Mouse (Mus musculus): ENCODE measurements around the gene Ica1l. TPM values are rescaled to one million over a fixed set of nuclear protein-coding genes. Genes with fewer than 3 reads are reported as not detected.

Ica1l gene
- polyA plus RNA-seq, 1 experiment: not detected

- Histone ChIP-seq H3K4me1 (ENCODE audit: control insufficient read depth, insufficient read depth, low read length) (no peaks in the 10 kb centered on the region), H3K4me3 (replicated peaks; ENCODE audit: control insufficient read depth, low read depth, low read length) (peak overlapping the region; percentile 39), H3K27ac (ENCODE audit: control insufficient read depth, insufficient read depth, low read depth, low read length, poor library complexity) (no peak overlapping the region)
- WGBS: 6% methylated on average over 19 of the region's 19 CpGs
- TF ChIP-seq POLR2A (IDR thresholded peaks at IDR 0.05; ENCODE audit: borderline replicate concordance, control insufficient read depth, low read depth, low read length): no peak
- no peak for TF ChIP-seq CTCF (IDR thresholded peaks at IDR 0.05; ENCODE audit: control insufficient read depth, insufficient read depth, low read length)
Observed at GRCm38 (mm10) chr1:60042398-60042795, 587 bp downstream of the Ica1l start.

- Histone ChIP-seq H3K27ac (ENCODE audit: control insufficient read depth, insufficient read depth, low read depth, low read length, poor library complexity) (no peak overlapping the region), H3K4me3 (replicated peaks; ENCODE audit: control insufficient read depth, low read depth, low read length) (no peak overlapping the region), H3K4me1 (ENCODE audit: control insufficient read depth, insufficient read depth, low read length) (no peaks in the 10 kb centered on the region)
- no peak for TF ChIP-seq CTCF (IDR thresholded peaks at IDR 0.05; ENCODE audit: control insufficient read depth, insufficient read depth, low read length)
- no peak for TF ChIP-seq POLR2A (IDR thresholded peaks at IDR 0.05; ENCODE audit: borderline replicate concordance, control insufficient read depth, low read depth, low read length)
- 81% methylated on average over 2 of the region's 2 CpGs for WGBS
Observed at GRCm38 (mm10) chr1:60035044-60035443, 7.9 kb downstream of the Ica1l start.

- no peak for TF ChIP-seq CTCF (IDR thresholded peaks at IDR 0.05; ENCODE audit: control insufficient read depth, insufficient read depth, low read length)
- TF ChIP-seq POLR2A (IDR thresholded peaks at IDR 0.05; ENCODE audit: borderline replicate concordance, control insufficient read depth, low read depth, low read length): no peak
- WGBS: 48% methylated on average over 1 of the region's 1 CpGs
- Histone ChIP-seq H3K4me1 (ENCODE audit: control insufficient read depth, insufficient read depth, low read length) (peaks cover 2% of the 10 kb centered on the region), H3K4me3 (replicated peaks; ENCODE audit: control insufficient read depth, low read depth, low read length) (no peak overlapping the region), H3K27ac (ENCODE audit: control insufficient read depth, insufficient read depth, low read depth, low read length, poor library complexity) (peak overlapping the region; percentile 33; the same call in 1 of the 2 replicates)
Observed at GRCm38 (mm10) chr1:60017031-60017469, 25.9 kb downstream of the Ica1l start.

- peak overlapping the region; percentile 2 for H3K4me3 ChIP-seq (replicated peaks; ENCODE audit: control insufficient read depth, low read depth, low read length)
- peaks cover 2% of the 10 kb centered on the region for H3K4me1 ChIP-seq (ENCODE audit: control insufficient read depth, insufficient read depth, low read length)
- 3% methylated on average over 5 of the region's 5 CpGs for WGBS
- TF ChIP-seq CTCF (IDR thresholded peaks at IDR 0.05; ENCODE audit: control insufficient read depth, insufficient read depth, low read length) (no peak), POLR2A (IDR thresholded peaks at IDR 0.05; ENCODE audit: borderline replicate concordance, control insufficient read depth, low read depth, low read length) (no peak)
- no peak overlapping the region; the same call in 1 of the 2 replicates for H3K27ac ChIP-seq (ENCODE audit: control insufficient read depth, insufficient read depth, low read depth, low read length, poor library complexity)
Observed at GRCm38 (mm10) chr1:60016136-60016611, 26.8 kb downstream of the Ica1l start.

- Histone ChIP-seq H3K4me3 (replicated peaks; ENCODE audit: control insufficient read depth, low read depth, low read length) (no peak overlapping the region), H3K4me1 (ENCODE audit: control insufficient read depth, insufficient read depth, low read length) (peaks cover 2% of the 10 kb centered on the region), H3K27ac (ENCODE audit: control insufficient read depth, insufficient read depth, low read depth, low read length, poor library complexity) (peak overlapping the region; percentile 51; the same call in 1 of the 2 replicates)
- TF ChIP-seq CTCF (IDR thresholded peaks at IDR 0.05; ENCODE audit: control insufficient read depth, insufficient read depth, low read length) (no peak), POLR2A (IDR thresholded peaks at IDR 0.05; ENCODE audit: borderline replicate concordance, control insufficient read depth, low read depth, low read length) (no peak)
- WGBS: 81% methylated on average over 6 of the region's 6 CpGs
Observed at GRCm38 (mm10) chr1:60015511-60015910, 27.5 kb downstream of the Ica1l start.

- Histone ChIP-seq H3K4me3 (replicated peaks; ENCODE audit: control insufficient read depth, low read depth, low read length) (no peak overlapping the region), H3K4me1 (ENCODE audit: control insufficient read depth, insufficient read depth, low read length) (peaks cover 2% of the 10 kb centered on the region), H3K27ac (ENCODE audit: control insufficient read depth, insufficient read depth, low read depth, low read length, poor library complexity) (no peak overlapping the region)
- WGBS: 88% methylated on average over 10 of the region's 10 CpGs
- TF ChIP-seq CTCF (IDR thresholded peaks at IDR 0.05; ENCODE audit: control insufficient read depth, insufficient read depth, low read length) (no peak), POLR2A (IDR thresholded peaks at IDR 0.05; ENCODE audit: borderline replicate concordance, control insufficient read depth, low read depth, low read length) (no peak)
Observed at GRCm38 (mm10) chr1:60013779-60014178, 29.2 kb downstream of the Ica1l start.

- WGBS: 74% methylated on average over 2 of the region's 2 CpGs
- no peak overlapping the region for H3K4me3 ChIP-seq (replicated peaks; ENCODE audit: control insufficient read depth, low read depth, low read length)
- TF ChIP-seq CTCF (IDR thresholded peaks at IDR 0.05; ENCODE audit: control insufficient read depth, insufficient read depth, low read length): no peak
- H3K4me1 ChIP-seq (ENCODE audit: control insufficient read depth, insufficient read depth, low read length): no peaks in the 10 kb centered on the region
- H3K27ac ChIP-seq (ENCODE audit: control insufficient read depth, insufficient read depth, low read depth, low read length, poor library complexity): no peak overlapping the region
Observed at GRCm38 (mm10) chr1:60008743-60009142, 34.2 kb downstream of the Ica1l start.

- no peak overlapping the region for H3K4me3 ChIP-seq (replicated peaks; ENCODE audit: control insufficient read depth, low read depth, low read length)
- no peaks in the 10 kb centered on the region for H3K4me1 ChIP-seq (ENCODE audit: control insufficient read depth, insufficient read depth, low read length)
- H3K27ac ChIP-seq (ENCODE audit: control insufficient read depth, insufficient read depth, low read depth, low read length, poor library complexity): no peak overlapping the region
- TF ChIP-seq CTCF (IDR thresholded peaks at IDR 0.05; ENCODE audit: control insufficient read depth, insufficient read depth, low read length) (no peak), POLR2A (IDR thresholded peaks at IDR 0.05; ENCODE audit: borderline replicate concordance, control insufficient read depth, low read depth, low read length) (no peak)
- 71% methylated on average over 10 of the region's 10 CpGs for WGBS
Observed at GRCm38 (mm10) chr1:60007337-60007736, 35.6 kb downstream of the Ica1l start.

- Histone ChIP-seq H3K4me3 (replicated peaks; ENCODE audit: control insufficient read depth, low read depth, low read length) (no peak overlapping the region), H3K27ac (ENCODE audit: control insufficient read depth, insufficient read depth, low read depth, low read length, poor library complexity) (no peak overlapping the region), H3K4me1 (ENCODE audit: control insufficient read depth, insufficient read depth, low read length) (no peaks in the 10 kb centered on the region; the same call in 1 of the 2 replicates)
- TF ChIP-seq POLR2A (IDR thresholded peaks at IDR 0.05; ENCODE audit: borderline replicate concordance, control insufficient read depth, low read depth, low read length): no peak
- no peak for TF ChIP-seq CTCF (IDR thresholded peaks at IDR 0.05; ENCODE audit: control insufficient read depth, insufficient read depth, low read length)
- 35% methylated on average over 2 of the region's 2 CpGs for WGBS
Observed at GRCm38 (mm10) chr1:60000319-60000718, 42.7 kb downstream of the Ica1l start.

Measured in bone marrow, adult 2 months (tissue).